Mouse (Mus musculus) kidney, adult 2 months (tissue): ENCODE results near the gene A4galt. TPM values are rescaled to one million over a fixed set of nuclear protein-coding genes. Genes with fewer than 3 reads are reported as not detected.

Experiments
- DNase-seq: peaks from one replicate; pipeline ENCODE4 v3.0.0; 2021
- H3K27ac ChIP-seq: fragments of 200-500 bp; 2 replicates; pipeline ENCODE4 v1.5.1; 2012; ENCODE audit warnings: low read depth, low read length, control low read depth, inconsistent platforms; ENCODE audit not compliant: insufficient read depth
- H3K27me3 ChIP-seq: fragments of 200-500 bp; replicated peaks from 2 replicates; pipeline ENCODE4 v1.6.1; 2012; ENCODE audit warnings: mild to moderate bottlenecking, moderate library complexity, low read length, inconsistent platforms; ENCODE audit not compliant: control insufficient read depth, insufficient read depth
- H3K36me3 ChIP-seq: fragments of 200-500 bp; 2 replicates; pipeline ENCODE4 v1.6.1; 2012; ENCODE audit warnings: mild to moderate bottlenecking, moderate library complexity, low read length, inconsistent platforms; ENCODE audit not compliant: control insufficient read depth, insufficient read depth
- H3K4me1 ChIP-seq: fragments of 200-500 bp; 2 replicates; pipeline ENCODE4 v1.6.1; 2011; ENCODE audit warnings: low read length; ENCODE audit not compliant: control insufficient read depth, insufficient read depth
- H3K4me3 ChIP-seq: fragments of 200-500 bp; 2 replicates; pipeline ENCODE4 v1.5.1; 2011; ENCODE audit warnings: mild to moderate bottlenecking, low read depth, low read length, control low read depth; ENCODE audit not compliant: insufficient read depth
- CTCF ChIP-seq: fragments of 200-500 bp; conservative IDR thresholded peaks from 2 replicates; pipeline ENCODE4 v1.5.1; 2011; ENCODE audit warnings: low read depth, mild to moderate bottlenecking, control low read depth, low read length, moderate library complexity, mixed read lengths; ENCODE audit not compliant: insufficient read depth, insufficient read length
- POLR2A ChIP-seq: fragments of 200-500 bp; IDR thresholded peaks from one replicate; pipeline ENCODE4 v1.6.1; 2011; ENCODE audit warnings: low read depth, low read length, control low read depth
- WGBS: fragments of 180-500 bp; shearing (Covaris S2); methylation state at CpG from one replicate; pipeline ENCODE4 v1.1.7; 2018; 5-methylcytosine and 5-hydroxymethylcytosine counted together
- polyA plus RNA-seq: library from polyadenylated mRNA; depleted of rRNA; stranded (reverse); fragments of >200 nt; gene quantifications from 2 replicates; pipeline ENCODE4 v1.2.3, GENCODE M21; 2012

Gene A4galt
- polyA plus RNA-seq, 1 experiment, result 53.5 TPM

GRCm38 (mm10) chr15:83294954-83295353, 43.4 kb upstream of the A4galt start:
- TF ChIP-seq CTCF, result no peak
- DNase-seq, result no peak
- Histone ChIP-seq H3K4me3 (no peak overlapping the region), H3K4me1 (peaks cover 41% of the 10 kb centered on the region), H3K27ac (peak overlapping the region; percentile 75), H3K27me3 (no peaks in the 10 kb centered on the region), H3K36me3 (no peaks in the 10 kb centered on the region)
- WGBS, result 74% methylated on average over 3 of the region's 3 CpGs

GRCm38 (mm10) chr15:83293706-83294645, 42.4 kb upstream of the A4galt start:
- WGBS, result 37% methylated on average over 8 of the region's 8 CpGs
- no peak for TF ChIP-seq POLR2A
- no peak for TF ChIP-seq CTCF
- DNase-seq, result peak; percentile 96
- Histone ChIP-seq H3K36me3 (no peaks in the 10 kb centered on the region), H3K27ac (peak overlapping the region; percentile 90), H3K4me1 (peaks cover 41% of the 10 kb centered on the region), H3K27me3 (no peaks in the 10 kb centered on the region), H3K4me3 (no peak overlapping the region)

GRCm38 (mm10) chr15:83293144-83293543, 41.6 kb upstream of the A4galt start:
- no peaks in the 10 kb centered on the region for H3K36me3 ChIP-seq
- TF ChIP-seq POLR2A (no peak), CTCF (no peak)
- peak overlapping the region; percentile 90 for H3K27ac ChIP-seq
- no peak overlapping the region for H3K4me3 ChIP-seq
- peaks cover 41% of the 10 kb centered on the region for H3K4me1 ChIP-seq
- peak; percentile 90 for DNase-seq
- no peaks in the 10 kb centered on the region for H3K27me3 ChIP-seq
- WGBS, result 38% methylated on average over 6 of the region's 6 CpGs

GRCm38 (mm10) chr15:83292261-83293056, 40.9 kb upstream of the A4galt start:
- 38% methylated on average over 13 of the region's 13 CpGs for WGBS
- Histone ChIP-seq H3K4me3 (no peak overlapping the region), H3K27me3 (no peaks in the 10 kb centered on the region), H3K4me1 (peaks cover 41% of the 10 kb centered on the region), H3K27ac (peak overlapping the region; percentile 90), H3K36me3 (no peaks in the 10 kb centered on the region)
- DNase-seq, result peak; percentile 83
- TF ChIP-seq CTCF (no peak), POLR2A (no peak)

GRCm38 (mm10) chr15:83290899-83291298, 39.3 kb upstream of the A4galt start:
- Histone ChIP-seq H3K4me1 (peaks cover 36% of the 10 kb centered on the region), H3K36me3 (no peaks in the 10 kb centered on the region), H3K4me3 (no peak overlapping the region), H3K27ac (no peak overlapping the region), H3K27me3 (no peaks in the 10 kb centered on the region)
- WGBS, result 91% methylated on average over 2 of the region's 2 CpGs
- TF ChIP-seq CTCF, result no peak
- TF ChIP-seq POLR2A, result no peak
- no peak for DNase-seq

GRCm38 (mm10) chr15:83284828-83285227, 33.3 kb upstream of the A4galt start:
- Histone ChIP-seq H3K27me3 (no peaks in the 10 kb centered on the region), H3K36me3 (no peaks in the 10 kb centered on the region), H3K4me3 (no peak overlapping the region), H3K27ac (no peak overlapping the region), H3K4me1 (no peaks in the 10 kb centered on the region)
- no peak for TF ChIP-seq POLR2A
- TF ChIP-seq CTCF, result no peak
- DNase-seq, result no peak
- WGBS, result 65% methylated on average over 8 of the region's 8 CpGs

- H3K36me3 ChIP-seq, result no peaks in the 10 kb centered on the region
- no peaks in the 10 kb centered on the region for H3K27me3 ChIP-seq
- no peak overlapping the region for H3K4me3 ChIP-seq
- no peak for DNase-seq
- no peak overlapping the region for H3K27ac ChIP-seq
- no peak for TF ChIP-seq POLR2A
- TF ChIP-seq CTCF, result no peak
- WGBS, result 78% methylated on average over 5 of the region's 5 CpGs
- no peaks in the 10 kb centered on the region for H3K4me1 ChIP-seq
Observed at GRCm38 (mm10) chr15:83282397-83282796, 30.8 kb upstream of the A4galt start.
